Mouse (Mus musculus): ENCODE results near the gene Mndal. TPM values are rescaled to one million over a fixed set of nuclear protein-coding genes. Genes with fewer than 3 reads are reported as not detected.

Mndal gene
- polyA plus RNA-seq, 1 experiment from 2014 or later: not detected

Other genes starting within 250 kb of the Mndal start
- 0.06 and 0.14 TPM in 2 replicates for gene Ifi207, start 200.7 kb downstream of the Mndal start, polyA plus RNA-seq (2016; fragmentation: Nextera tagmentation; extraction: Ambion mirVana)
- gene Ifi204, start 175.5 kb downstream of the Mndal start, polyA plus RNA-seq (2016; fragmentation: Nextera tagmentation; extraction: Ambion mirVana): 0.30 and 0.37 TPM in 2 replicates
- 0.26 TPM in 2 replicates for gene Ifi211, start 29.4 kb downstream of the Mndal start, polyA plus RNA-seq (2016; fragmentation: Nextera tagmentation; extraction: Ambion mirVana)
- gene Ifi203, start 181 bp upstream of the Mndal start, polyA plus RNA-seq (2016; fragmentation: Nextera tagmentation; extraction: Ambion mirVana): 0.05 TPM in 1 of 2 replicates, not detected in the other
- gene Ifi202b, start 40.3 kb upstream of the Mndal start, polyA plus RNA-seq (2016; fragmentation: Nextera tagmentation; extraction: Ambion mirVana): not detected in 2 replicates
- not detected in 2 replicates for gene Ifi205, start 89.3 kb upstream of the Mndal start, polyA plus RNA-seq (2016; fragmentation: Nextera tagmentation; extraction: Ambion mirVana)
- gene Olfr433, start 98.2 kb upstream of the Mndal start, polyA plus RNA-seq (2016; fragmentation: Nextera tagmentation; extraction: Ambion mirVana): not detected in 2 replicates
- not detected in 2 replicates for gene Olfr432, start 106.7 kb upstream of the Mndal start, polyA plus RNA-seq (2016; fragmentation: Nextera tagmentation; extraction: Ambion mirVana)
- not detected in 2 replicates for gene Olfr430, start 124.1 kb upstream of the Mndal start, polyA plus RNA-seq (2016; fragmentation: Nextera tagmentation; extraction: Ambion mirVana)
- gene Olfr429, start 141.8 kb upstream of the Mndal start, polyA plus RNA-seq (2016; fragmentation: Nextera tagmentation; extraction: Ambion mirVana): not detected in 2 replicates
- gene Olfr427, start 154.4 kb upstream of the Mndal start, polyA plus RNA-seq (2016; fragmentation: Nextera tagmentation; extraction: Ambion mirVana): not detected in 2 replicates
- not detected in 2 replicates for gene Olfr231, start 178.7 kb upstream of the Mndal start, polyA plus RNA-seq (2016; fragmentation: Nextera tagmentation; extraction: Ambion mirVana)
- not detected in 2 replicates for gene Olfr424, start 189.0 kb upstream of the Mndal start, polyA plus RNA-seq (2016; fragmentation: Nextera tagmentation; extraction: Ambion mirVana)
- gene Olfr420, start 213.1 kb upstream of the Mndal start, polyA plus RNA-seq (2016; fragmentation: Nextera tagmentation; extraction: Ambion mirVana): not detected in 2 replicates
- gene Spta1, start 230.3 kb upstream of the Mndal start, polyA plus RNA-seq (2016; fragmentation: Nextera tagmentation; extraction: Ambion mirVana): 1.8 and 2.7 TPM in 2 replicates

Data from forebrain, embryonic 10.5 days (tissue).